Mouse (Mus musculus): ENCODE measurements around the gene Bpifb5.
"Not testable (repeated sequence)": the region's sequence is repeated elsewhere in the genome, so short reads cannot be mapped to it uniquely, and the experiment has no call there.

Bpifb5 gene

GRCm38 (mm10) chr2:154233426-154233825, 9.9 kb downstream of the Bpifb5 start:
- in situ Hi-C loops (cut with MboI, MseI): no loop called here

DNA sequence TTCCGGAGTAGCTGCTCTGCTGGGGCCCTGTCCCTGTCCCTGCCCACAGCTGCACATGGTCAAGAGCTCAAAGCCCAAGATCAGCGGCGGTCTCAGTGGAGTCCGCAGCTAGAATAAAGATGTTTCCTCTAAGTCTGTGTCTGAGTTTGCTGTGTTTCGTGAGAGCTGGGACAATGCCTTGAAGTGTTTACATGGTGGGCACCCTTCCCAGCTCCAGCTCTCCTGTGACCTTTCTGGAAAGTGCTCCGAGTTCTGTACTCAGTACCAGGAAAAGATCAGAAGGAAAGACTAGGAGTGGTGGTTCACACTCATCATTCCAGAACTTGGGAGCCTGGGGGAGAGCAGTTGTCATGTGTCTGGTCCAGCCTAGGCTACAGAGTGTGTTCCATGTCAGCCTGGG, 17.2 kb downstream of the Bpifb5 start:
- in situ Hi-C loops (cut with MboI, MseI): no loop called here

GRCm38 (mm10) chr2:154242726-154243125, 19.2 kb downstream of the Bpifb5 start:
- in situ Hi-C loops (cut with MboI, MseI): not testable (repeated sequence)

- in situ Hi-C loops (cut with MboI, MseI): no loop called here
Measured at GRCm38 (mm10) chr2:154243356-154244036, 20.0 kb downstream of the Bpifb5 start.

DNA sequence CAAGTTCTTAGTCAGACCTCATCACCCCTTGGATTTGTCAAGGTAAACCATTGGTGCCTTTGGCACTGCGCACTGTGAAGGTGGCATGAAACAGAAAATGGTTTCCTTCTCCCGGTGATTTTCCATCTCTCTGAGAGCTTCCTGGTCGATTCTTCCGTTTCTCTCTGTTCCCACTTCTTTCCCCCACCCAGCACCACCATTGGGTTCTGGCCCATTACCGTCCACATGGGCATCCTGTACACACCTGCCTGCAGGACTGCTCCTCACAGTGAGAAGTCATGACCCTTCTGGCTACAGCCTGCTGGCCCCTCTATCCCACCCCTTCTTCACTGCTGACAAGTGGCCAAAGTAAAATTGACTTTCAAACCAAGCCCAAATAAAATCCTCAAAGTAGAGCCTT, 21.8 kb downstream of the Bpifb5 start:
- in situ Hi-C loops (cut with MboI, MseI): no loop called here

DNA sequence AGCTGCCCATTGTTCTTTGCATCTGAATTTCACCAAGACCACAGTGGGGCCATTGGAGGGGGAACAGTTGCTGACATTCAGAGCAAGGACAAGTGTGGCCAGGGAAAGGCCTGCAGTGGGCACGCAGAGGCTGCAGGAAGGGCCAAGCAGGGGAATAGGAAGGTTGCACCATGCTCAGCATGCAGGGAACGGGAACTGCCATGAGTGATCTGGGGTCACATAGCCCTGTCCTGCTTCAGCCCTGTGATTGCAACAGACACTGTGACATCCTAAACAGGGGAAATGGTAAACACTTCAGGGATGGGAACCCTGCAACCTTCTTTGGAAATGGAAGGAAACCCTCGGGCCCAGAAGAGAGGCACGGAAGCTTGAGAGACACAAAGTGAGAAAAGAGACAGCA, 31.7 kb downstream of the Bpifb5 start:
- in situ Hi-C loops (cut with MboI, MseI): loop anchor here (5.0 kb wide), 1 partner anchor 52 kb away; the partner anchor contains the start of gene Bpifb9b

DNA sequence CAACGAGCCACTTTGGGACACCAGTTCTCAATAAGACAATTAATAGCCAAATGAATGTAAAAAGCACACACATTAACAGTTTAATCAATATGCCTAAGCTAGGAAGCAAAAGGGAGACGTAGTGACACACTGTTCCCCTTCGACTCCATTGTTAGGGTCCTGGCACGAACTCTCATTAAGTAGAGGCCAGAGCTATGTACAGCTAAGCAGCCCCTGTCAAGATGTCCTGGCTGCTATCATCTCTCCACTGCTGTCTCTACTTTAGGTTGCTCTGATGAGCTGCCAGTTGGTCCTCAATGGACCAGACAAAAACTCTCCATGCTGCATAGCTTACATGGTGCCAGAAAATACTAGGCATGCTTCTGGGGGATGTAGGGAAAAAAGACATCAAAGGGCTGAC, 32.2 kb downstream of the Bpifb5 start:
- in situ Hi-C loops (cut with MboI, MseI): loop anchor here (5.0 kb wide), 1 partner anchor 52 kb away; the partner anchor contains the start of gene Bpifb9b

GRCm38 (mm10) chr2:154257554-154257953, 34.0 kb downstream of the Bpifb5 start, which contains the start of gene Bpifb9a:
Bpifb9a (plus strand) TSS chr2:154257854.
- in situ Hi-C loops (cut with MboI, MseI): loop anchor here (5.0 kb wide), 1 partner anchor 50 kb away; the partner anchor contains the start of gene Bpifb9b

DNA sequence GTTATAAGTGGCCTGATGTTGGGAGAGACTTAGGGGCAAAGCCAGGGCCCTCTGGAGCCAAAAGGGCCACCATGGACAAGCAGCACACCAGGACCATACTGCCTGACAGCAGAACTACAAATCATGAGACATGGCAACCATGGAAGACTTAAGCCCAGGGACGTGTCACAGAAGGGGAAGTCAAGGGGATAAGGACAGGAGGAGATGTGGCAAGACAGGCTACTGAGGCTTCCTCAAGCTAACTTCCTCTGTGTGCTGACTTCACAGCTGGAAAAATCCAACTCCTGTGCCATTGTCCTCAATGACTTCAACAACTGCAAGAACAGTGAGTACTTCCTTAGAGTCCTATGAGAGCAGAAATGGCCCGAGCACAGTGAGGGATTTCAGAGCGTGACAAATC, 40.9 kb downstream of the Bpifb5 start:
- in situ Hi-C loops (cut with MboI, MseI): not testable (repeated sequence)
